Mouse (Mus musculus): Measurements from ENCODE around the gene Cyp2u1.

DNA sequence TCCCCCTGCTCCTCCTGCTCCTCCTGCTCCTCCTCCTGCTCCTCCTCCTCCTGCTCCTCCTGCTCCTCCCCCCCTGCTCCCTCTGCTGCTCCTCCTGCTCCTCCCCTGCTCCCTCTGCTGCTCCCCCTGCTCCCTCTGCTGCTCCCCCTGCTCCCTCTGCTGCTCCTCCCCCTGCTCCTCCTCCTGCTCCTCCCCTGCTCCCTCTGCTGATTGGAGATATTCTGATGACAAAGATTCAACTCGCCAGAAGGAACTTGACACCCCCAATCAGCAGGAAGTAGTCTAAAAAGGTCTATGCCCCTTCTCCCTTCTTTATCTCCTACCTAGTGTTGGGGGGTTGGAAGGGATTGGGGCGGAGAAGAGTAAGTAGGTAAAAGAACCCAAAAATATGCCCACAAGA lies 15.2 kb upstream of the Cyp2u1 start:
- TF ChIP-seq MAX (IDR thresholded peaks at IDR 0.05; ENCODE audit: low read depth) = no peak
- TF ChIP-seq POLR2A (IDR thresholded peaks at IDR 0.05; ENCODE audit: insufficient read length, low read depth) = no peak
- TF ChIP-seq USF1 (IDR thresholded peaks at IDR 0.05; ENCODE audit: low read depth) = no peak
- no peak for TF ChIP-seq POLR2AphosphoS2 (IDR thresholded peaks at IDR 0.05; ENCODE audit: insufficient read length, low read depth)
- TF ChIP-seq CEBPB (IDR thresholded peaks at IDR 0.05; ENCODE audit: insufficient read depth, poor library complexity, severe bottlenecking) = no peak
- TF ChIP-seq E2F4 (IDR thresholded peaks at IDR 0.05; ENCODE audit: insufficient read depth) = no peak
- TF ChIP-seq MYOG (IDR thresholded peaks at IDR 0.05; ENCODE audit: control insufficient read depth in 1 of 3, insufficient read depth in 1 of 3, insufficient read length in 2 of 3, low read depth in 2 of 3) = no peak
- no peak for TF ChIP-seq TCF12 (IDR thresholded peaks at IDR 0.05; ENCODE audit: insufficient read depth, poor library complexity, severe bottlenecking)
- no peak for TF ChIP-seq TCF3 (IDR thresholded peaks at IDR 0.05; ENCODE audit: insufficient read length, low read depth)

Measured in myocyte (in vitro differentiated cells).